Mouse (Mus musculus): ENCODE data around the gene Olfr551. TPM values are rescaled to one million over a fixed set of nuclear protein-coding genes. Genes with fewer than 3 reads are reported as not detected.
"Not testable (repeated sequence)": the region's sequence is repeated elsewhere in the genome, so short reads cannot be mapped to it uniquely, and the experiment has no call there.

Olfr551 gene
- not detected in 2 replicates for polyA plus RNA-seq (2016; fragmentation: Nextera tagmentation; extraction: Ambion mirVana)

DNA sequence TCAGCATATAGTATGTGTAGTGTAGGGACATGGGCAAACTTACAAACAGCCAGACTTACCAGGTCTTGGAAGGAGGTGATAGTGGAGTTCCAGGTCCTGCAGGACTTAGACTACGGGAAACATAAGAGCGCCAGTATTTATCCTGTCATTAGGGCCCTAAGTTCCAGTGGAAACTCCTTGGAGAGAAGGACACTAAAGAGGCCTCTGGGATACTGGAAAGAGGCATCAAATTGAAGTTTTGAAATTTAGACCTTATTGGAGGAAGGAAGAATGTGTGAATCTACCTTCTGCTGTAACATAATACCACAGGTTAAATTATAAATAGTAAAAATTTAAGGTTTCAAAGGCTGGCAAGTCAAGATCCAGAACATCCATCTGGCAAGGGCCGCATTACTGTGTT is at the start of gene Olfr551:
Olfr551 (minus strand) TSS at position 101 of the 400 bp plus-strand sequence.
- 93% methylated on average over 3 of the region's 3 CpGs for WGBS
- no peaks in the 10 kb centered on the region for H3K9me3 ChIP-seq
- ATAC-seq (ENCODE audit: low FRiP score, low read depth): no peak
- no peaks in the 10 kb centered on the region for H3K27me3 ChIP-seq (replicated peaks)
- no peak within 1 kb of the TSS for H3K9ac ChIP-seq
- H3K4me2 ChIP-seq (replicated peaks): no peak within 1 kb of the TSS
- no peaks in the 10 kb centered on the region for H3K4me1 ChIP-seq
- no peak within 1 kb of the TSS for H3K4me3 ChIP-seq
- no peak within 1 kb of the TSS for H3K27ac ChIP-seq
- H3K36me3 ChIP-seq: no peaks in the 10 kb centered on the region

DNA sequence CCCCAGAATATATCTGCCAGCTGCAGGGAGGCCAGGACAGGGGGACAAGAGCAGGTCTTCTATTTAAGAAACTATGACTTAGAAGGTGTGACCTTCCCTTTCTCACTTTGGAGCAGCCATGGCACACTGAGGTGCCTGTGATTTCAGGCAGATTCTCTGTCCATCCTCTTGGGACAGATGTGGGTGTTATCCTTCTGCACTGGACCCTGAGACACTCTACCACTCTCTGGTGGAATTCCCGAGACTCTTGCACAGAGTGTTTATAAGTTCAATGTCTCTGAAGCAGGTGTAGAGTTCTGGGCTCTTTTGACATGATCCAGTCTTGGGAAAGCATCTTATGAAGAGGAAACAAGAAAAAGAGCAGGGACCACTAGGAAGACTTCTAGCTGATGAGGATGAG is 46.4 kb upstream of the Olfr551 start, which contains the start of gene Olfr554:
Olfr554 (plus strand) TSS at position 301 of the 400 bp plus-strand sequence.
- WGBS: 88% methylated on average over 1 of the region's 1 CpGs
- no peaks in the 10 kb centered on the region for H3K36me3 ChIP-seq
- ATAC-seq (ENCODE audit: low FRiP score, low read depth): no peak
- no peak within 1 kb of the TSS for H3K9ac ChIP-seq
- no peak within 1 kb of the TSS for H3K4me3 ChIP-seq
- H3K27ac ChIP-seq: no peak within 1 kb of the TSS
- H3K9me3 ChIP-seq: no peaks in the 10 kb centered on the region
- no peaks in the 10 kb centered on the region for H3K27me3 ChIP-seq (replicated peaks)
- no peak within 1 kb of the TSS for H3K4me2 ChIP-seq (replicated peaks)
- no peaks in the 10 kb centered on the region for H3K4me1 ChIP-seq

- Histone ChIP-seq H3K4me1 (no peaks in the 10 kb centered on the region), H3K27ac (no peak overlapping the region), H3K4me3 (no peak overlapping the region), H3K9ac (no peak overlapping the region), H3K36me3 (no peaks in the 10 kb centered on the region), H3K9me3 (no peaks in the 10 kb centered on the region), H3K27me3 (replicated peaks) (no peaks in the 10 kb centered on the region), H3K4me2 (replicated peaks) (no peak overlapping the region)
- WGBS: 33% methylated on average over 3 of the region's 3 CpGs
- no peak for ATAC-seq (ENCODE audit: low FRiP score, low read depth)
Measured at GRCm38 (mm10) chr7:102636665-102637064, 45.0 kb upstream of the Olfr551 start.

GRCm38 (mm10) chr7:102620368-102620767 is 28.7 kb upstream of the Olfr551 start:
- H3K4me1 ChIP-seq; H3K36me3 ChIP-seq; H3K9me3 ChIP-seq; H3K27me3 ChIP-seq (replicated peaks); H3K4me3 ChIP-seq; ATAC-seq (ENCODE audit: low FRiP score, low read depth); H3K9ac ChIP-seq; H3K27ac ChIP-seq; H3K4me2 ChIP-seq (replicated peaks): not testable (repeated sequence)
- WGBS: 89% methylated on average over 19 of the region's 19 CpGs

- H3K27ac ChIP-seq: no peak overlapping the region
- no peak overlapping the region for H3K4me2 ChIP-seq (replicated peaks)
- H3K36me3 ChIP-seq: no peaks in the 10 kb centered on the region
- H3K4me1 ChIP-seq: no peaks in the 10 kb centered on the region
- no peak overlapping the region for H3K4me3 ChIP-seq
- 77% methylated on average over 5 of the region's 5 CpGs for WGBS
- no peak for ATAC-seq (ENCODE audit: low FRiP score, low read depth)
- H3K9me3 ChIP-seq: no peaks in the 10 kb centered on the region
- no peak overlapping the region for H3K9ac ChIP-seq
- no peaks in the 10 kb centered on the region for H3K27me3 ChIP-seq (replicated peaks)
Measured at GRCm38 (mm10) chr7:102619608-102620007, 27.9 kb upstream of the Olfr551 start.

GRCm38 (mm10) chr7:102618118-102618517 is 26.4 kb upstream of the Olfr551 start, which contains the start of gene Olfr553:
Gene Olfr553 (minus strand): TSS chr7:102618218.
- H3K4me1 ChIP-seq: no peaks in the 10 kb centered on the region

DNA sequence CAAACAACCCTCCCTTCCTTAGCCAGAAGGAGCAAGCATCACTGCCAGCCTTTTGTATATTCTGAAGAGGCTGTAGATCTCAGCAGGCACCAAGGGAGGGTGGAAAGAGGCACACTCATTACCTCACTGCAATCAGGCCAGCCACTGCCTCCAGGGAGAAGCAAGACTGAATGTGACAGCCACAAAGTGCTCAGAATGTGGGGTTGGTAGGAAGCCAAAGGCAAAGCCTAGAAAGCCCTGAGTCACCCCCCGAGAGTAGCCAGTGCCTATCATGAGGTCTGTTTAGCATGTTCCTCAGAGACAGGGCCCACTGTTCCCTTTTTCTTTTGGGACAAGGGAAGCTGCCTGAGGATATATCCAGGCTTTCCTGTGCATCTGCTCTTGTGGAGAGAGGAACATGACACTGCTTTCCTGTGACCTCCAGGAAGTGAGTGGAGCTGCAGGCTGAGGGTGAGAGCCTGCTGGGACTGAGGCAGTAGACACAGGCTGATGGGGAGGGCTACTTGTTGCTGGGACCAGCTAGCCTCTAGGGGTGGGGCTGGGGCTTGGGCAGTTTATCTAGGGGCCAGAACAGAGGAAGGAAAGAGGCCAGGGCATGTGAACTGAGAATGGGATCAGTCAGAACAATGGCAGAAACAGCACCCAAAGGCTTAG is 5.8 kb upstream of the Olfr551 start, which contains the start of gene Olfr552:
Olfr552 (plus strand) TSS at position 393 of the 654 bp plus-strand sequence.
- Histone ChIP-seq H3K36me3 (no peaks in the 10 kb centered on the region), H3K9ac (no peak within 1 kb of the TSS), H3K4me3 (no peak within 1 kb of the TSS), H3K4me1 (no peaks in the 10 kb centered on the region), H3K4me2 (replicated peaks) (no peak within 1 kb of the TSS), H3K27ac (no peak within 1 kb of the TSS), H3K9me3 (no peaks in the 10 kb centered on the region), H3K27me3 (replicated peaks) (no peaks in the 10 kb centered on the region)
- 67% methylated on average over 1 of the region's 1 CpGs for WGBS
- no peak for ATAC-seq (ENCODE audit: low FRiP score, low read depth)

More at GRCm38 (mm10) chr7:102618118-102618517, 26.4 kb upstream of the Olfr551 start, which contains the start of gene Olfr553:
- Histone ChIP-seq H3K9ac (no peak within 1 kb of the TSS), H3K4me3 (no peak within 1 kb of the TSS), H3K27ac (no peak within 1 kb of the TSS), H3K4me2 (replicated peaks) (no peak within 1 kb of the TSS), H3K36me3 (no peaks in the 10 kb centered on the region), H3K27me3 (replicated peaks) (no peaks in the 10 kb centered on the region), H3K9me3 (no peaks in the 10 kb centered on the region)
- ATAC-seq (ENCODE audit: low FRiP score, low read depth): no peak

- no peaks in the 10 kb centered on the region for H3K9me3 ChIP-seq
- no peaks in the 10 kb centered on the region for H3K27me3 ChIP-seq (replicated peaks)
- no peak overlapping the region for H3K9ac ChIP-seq
- no peak overlapping the region for H3K27ac ChIP-seq
- no peak overlapping the region for H3K4me2 ChIP-seq (replicated peaks)
- H3K4me3 ChIP-seq: no peak overlapping the region
- no peak for ATAC-seq (ENCODE audit: low FRiP score, low read depth)
- 80% methylated on average over 6 of the region's 6 CpGs for WGBS
- no peaks in the 10 kb centered on the region for H3K4me1 ChIP-seq
- H3K36me3 ChIP-seq: no peaks in the 10 kb centered on the region
Measured at GRCm38 (mm10) chr7:102575998-102576397, 15.7 kb downstream of the Olfr551 start.

GRCm38 (mm10) chr7:102573174-102573830 is 18.4 kb downstream of the Olfr551 start:
- WGBS: 75% methylated on average over 3 of the region's 3 CpGs
- ATAC-seq (ENCODE audit: low FRiP score, low read depth): 0 out of 2 replicates have a peak, but pooled peaks have one; percentile 41

DNA sequence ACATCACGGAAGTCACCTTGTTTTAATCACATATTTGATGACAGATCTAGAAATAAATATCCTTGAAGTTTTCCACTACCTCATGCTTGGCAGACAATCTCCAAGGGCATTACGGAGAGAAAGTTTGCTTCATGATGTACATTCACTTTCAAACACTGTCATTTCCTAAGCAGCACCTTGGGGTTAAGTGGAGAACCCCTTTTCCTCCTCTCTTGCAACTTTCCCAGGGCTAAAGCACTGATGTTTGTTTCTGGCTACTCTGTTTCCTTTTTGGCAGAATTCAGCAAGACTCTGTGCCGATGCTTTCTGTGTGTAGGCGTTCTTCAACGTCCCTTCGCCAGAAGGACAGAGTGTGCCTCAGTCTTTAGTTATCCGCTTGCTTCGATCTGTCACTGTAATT is 20.5 kb downstream of the Olfr551 start, which contains the start of gene Olfr550:
Olfr550 (plus strand) TSS at position 301 of the 400 bp plus-strand sequence.
- H3K27ac ChIP-seq: no peak within 1 kb of the TSS
- 96% methylated on average over 8 of the region's 8 CpGs for WGBS
- H3K4me1 ChIP-seq: no peaks in the 10 kb centered on the region
- no peak within 1 kb of the TSS for H3K9ac ChIP-seq
- H3K4me3 ChIP-seq: no peak within 1 kb of the TSS
- no peaks in the 10 kb centered on the region for H3K27me3 ChIP-seq (replicated peaks)
- no peak within 1 kb of the TSS for H3K4me2 ChIP-seq (replicated peaks)
- no peaks in the 10 kb centered on the region for H3K36me3 ChIP-seq
- H3K9me3 ChIP-seq: no peaks in the 10 kb centered on the region
- no peak for ATAC-seq (ENCODE audit: low FRiP score, low read depth)

More at GRCm38 (mm10) chr7:102573174-102573830, 18.4 kb downstream of the Olfr551 start:
- Histone ChIP-seq H3K9me3 (no peaks in the 10 kb centered on the region), H3K4me2 (replicated peaks) (no peak overlapping the region), H3K27me3 (replicated peaks) (no peaks in the 10 kb centered on the region), H3K4me3 (no peak overlapping the region), H3K36me3 (no peaks in the 10 kb centered on the region), H3K9ac (no peak overlapping the region), H3K27ac (no peak overlapping the region), H3K4me1 (no peaks in the 10 kb centered on the region)

- Histone ChIP-seq H3K4me3 (no peak overlapping the region), H3K36me3 (no peaks in the 10 kb centered on the region), H3K27ac (no peak overlapping the region), H3K9ac (no peak overlapping the region), H3K4me2 (replicated peaks) (no peak overlapping the region), H3K27me3 (replicated peaks) (no peaks in the 10 kb centered on the region), H3K4me1 (no peaks in the 10 kb centered on the region), H3K9me3 (no peaks in the 10 kb centered on the region)
- ATAC-seq (ENCODE audit: low FRiP score, low read depth): no peak
- WGBS: 88% methylated on average over 4 of the region's 4 CpGs
Measured at GRCm38 (mm10) chr7:102566219-102566618, 25.5 kb downstream of the Olfr551 start.

Measured in neural tube, embryonic 12.5 days (tissue).